Mouse (Mus musculus) cerebellum, adult 2 months (tissue): ENCODE results near the gene L3mbtl2.

Experiments used
- CTCF ChIP-seq: fragments of 200-500 bp; IDR thresholded peaks from 2 replicates; pipeline ENCODE4 v1.5.1; 2011; ENCODE audit warnings: low read depth, mild to moderate bottlenecking, control low read depth, low read length, moderate library complexity, borderline replicate concordance; ENCODE audit not compliant: insufficient read depth
- POLR2A ChIP-seq: fragments of 200-500 bp; IDR thresholded peaks from 2 replicates; pipeline ENCODE4 v1.6.1; 2011; ENCODE audit warnings: low read length, control low read depth, borderline replicate concordance; ENCODE audit not compliant: insufficient read depth

DNA sequence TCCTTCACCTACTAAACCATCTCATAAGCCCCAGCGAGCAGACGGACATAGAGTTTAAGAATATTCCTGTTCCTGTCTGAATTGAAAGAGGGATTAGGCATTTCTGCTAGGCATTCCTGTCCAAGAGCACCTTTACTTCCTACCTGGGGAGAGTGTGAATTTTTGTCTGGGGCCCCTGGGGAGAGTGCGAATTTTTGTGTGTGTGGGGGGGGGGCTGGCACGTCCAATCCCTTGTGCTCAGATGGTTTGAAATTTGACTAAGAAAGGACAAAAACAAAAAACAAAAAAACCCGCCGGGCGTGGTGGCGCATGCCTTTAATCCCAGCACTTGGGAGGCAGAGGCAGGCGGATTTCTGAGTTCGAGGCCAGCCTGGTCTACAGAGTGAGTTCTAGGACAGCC, 408 bp upstream of the L3mbtl2 start:
- no peak for TF ChIP-seq POLR2A
- TF ChIP-seq CTCF = no peak
